Mouse (Mus musculus): ENCODE data around the gene Stx4a. TPM values are rescaled to one million over a fixed set of nuclear protein-coding genes. Genes with fewer than 3 reads are reported as not detected.

Stx4a gene
- polyA plus RNA-seq, 1 experiment from 2014 or later = 44.6 TPM

GRCm38 (mm10) chr7:127850906-127851305, 26.8 kb downstream of the Stx4a start:
- no peaks in the 10 kb centered on the region for H3K27me3 ChIP-seq (ENCODE audit: insufficient read depth, low read length)
- 51% methylated on average over 5 of the region's 5 CpGs for WGBS
- H3K27ac ChIP-seq (ENCODE audit: low read length) = no peak overlapping the region
- no peak overlapping the region for H3K9ac ChIP-seq (replicated peaks; ENCODE audit: low read length)
- H3K9me3 ChIP-seq (ENCODE audit: low read length) = no peaks in the 10 kb centered on the region
- no peak for ATAC-seq (ENCODE audit: low FRiP score, low TSS enrichment)
- H3K4me3 ChIP-seq (ENCODE audit: low read length) = no peak overlapping the region
- H3K36me3 ChIP-seq (ENCODE audit: insufficient read depth, low read length) = peaks cover 21% of the 10 kb centered on the region
- H3K4me2 ChIP-seq (replicated peaks; ENCODE audit: low read depth, low read length) = no peak overlapping the region
- H3K4me1 ChIP-seq (ENCODE audit: insufficient read depth, low read length) = no peaks in the 10 kb centered on the region

GRCm38 (mm10) chr7:127858258-127858657, 34.2 kb downstream of the Stx4a start:
- Histone ChIP-seq H3K27me3 (ENCODE audit: insufficient read depth, low read length) (no peaks in the 10 kb centered on the region), H3K36me3 (ENCODE audit: insufficient read depth, low read length) (no peaks in the 10 kb centered on the region), H3K4me2 (replicated peaks; ENCODE audit: low read depth, low read length) (no peak overlapping the region), H3K27ac (ENCODE audit: low read length) (no peak overlapping the region), H3K4me1 (ENCODE audit: insufficient read depth, low read length) (no peaks in the 10 kb centered on the region), H3K9me3 (ENCODE audit: low read length) (no peaks in the 10 kb centered on the region), H3K9ac (replicated peaks; ENCODE audit: low read length) (no peak overlapping the region), H3K4me3 (ENCODE audit: low read length) (no peak overlapping the region)
- no peak for ATAC-seq (ENCODE audit: low FRiP score, low TSS enrichment)
- WGBS = 98% methylated on average over 6 of the region's 6 CpGs

GRCm38 (mm10) chr7:127866434-127866833, 42.3 kb downstream of the Stx4a start:
- peaks cover 32% of the 10 kb centered on the region for H3K36me3 ChIP-seq (ENCODE audit: insufficient read depth, low read length)
- no peaks in the 10 kb centered on the region for H3K9me3 ChIP-seq (ENCODE audit: low read length)
- no peak overlapping the region for H3K27ac ChIP-seq (ENCODE audit: low read length)
- H3K9ac ChIP-seq (replicated peaks; ENCODE audit: low read length) = no peak overlapping the region
- H3K4me3 ChIP-seq (ENCODE audit: low read length) = no peak overlapping the region
- H3K27me3 ChIP-seq (ENCODE audit: insufficient read depth, low read length) = no peaks in the 10 kb centered on the region
- no peak for ATAC-seq (ENCODE audit: low FRiP score, low TSS enrichment)
- H3K4me1 ChIP-seq (ENCODE audit: insufficient read depth, low read length) = no peaks in the 10 kb centered on the region
- no peak overlapping the region for H3K4me2 ChIP-seq (replicated peaks; ENCODE audit: low read depth, low read length)
- 91% methylated on average over 12 of the region's 12 CpGs for WGBS

- no peaks in the 10 kb centered on the region for H3K9me3 ChIP-seq (ENCODE audit: low read length)
- 96% methylated on average over 18 of the region's 18 CpGs for WGBS
- no peaks in the 10 kb centered on the region for H3K4me1 ChIP-seq (ENCODE audit: insufficient read depth, low read length)
- peaks cover 32% of the 10 kb centered on the region for H3K36me3 ChIP-seq (ENCODE audit: insufficient read depth, low read length)
- no peak overlapping the region for H3K4me2 ChIP-seq (replicated peaks; ENCODE audit: low read depth, low read length)
- no peak overlapping the region for H3K9ac ChIP-seq (replicated peaks; ENCODE audit: low read length)
- H3K27ac ChIP-seq (ENCODE audit: low read length) = no peak overlapping the region
- no peak for ATAC-seq (ENCODE audit: low FRiP score, low TSS enrichment)
- H3K4me3 ChIP-seq (ENCODE audit: low read length) = no peak overlapping the region
- H3K27me3 ChIP-seq (ENCODE audit: insufficient read depth, low read length) = no peaks in the 10 kb centered on the region
These were observed 43.5 kb downstream of the Stx4a start for GRCm38 (mm10) chr7:127867641-127868040.

GRCm38 (mm10) chr7:127869149-127869810, 45.2 kb downstream of the Stx4a start:
- Histone ChIP-seq H3K9me3 (ENCODE audit: low read length) (no peaks in the 10 kb centered on the region), H3K4me3 (ENCODE audit: low read length) (no peak overlapping the region), H3K27me3 (ENCODE audit: insufficient read depth, low read length) (no peaks in the 10 kb centered on the region), H3K36me3 (ENCODE audit: insufficient read depth, low read length) (peaks cover 30% of the 10 kb centered on the region), H3K4me1 (ENCODE audit: insufficient read depth, low read length) (peaks cover 12% of the 10 kb centered on the region), H3K4me2 (replicated peaks; ENCODE audit: low read depth, low read length) (no peak overlapping the region), H3K27ac (ENCODE audit: low read length) (no peak overlapping the region), H3K9ac (replicated peaks; ENCODE audit: low read length) (0 out of 2 replicates have a peak overlapping the region, but pooled peaks have one; percentile 29)
- 68% methylated on average over 3 of the region's 3 CpGs for WGBS
- ATAC-seq (ENCODE audit: low FRiP score, low TSS enrichment) = peak; percentile 52

- no peaks in the 10 kb centered on the region for H3K9me3 ChIP-seq (ENCODE audit: low read length)
- no peak overlapping the region for H3K9ac ChIP-seq (replicated peaks; ENCODE audit: low read length)
- H3K27me3 ChIP-seq (ENCODE audit: insufficient read depth, low read length) = no peaks in the 10 kb centered on the region
- H3K4me3 ChIP-seq (ENCODE audit: low read length) = no peak overlapping the region
- no peak overlapping the region for H3K27ac ChIP-seq (ENCODE audit: low read length)
- ATAC-seq (ENCODE audit: low FRiP score, low TSS enrichment) = no peak
- peaks cover 26% of the 10 kb centered on the region for H3K36me3 ChIP-seq (ENCODE audit: insufficient read depth, low read length)
- H3K4me1 ChIP-seq (ENCODE audit: insufficient read depth, low read length) = peaks cover 16% of the 10 kb centered on the region
- H3K4me2 ChIP-seq (replicated peaks; ENCODE audit: low read depth, low read length) = no peak overlapping the region
- 83% methylated on average over 5 of the region's 5 CpGs for WGBS
These were observed 46.2 kb downstream of the Stx4a start for GRCm38 (mm10) chr7:127870136-127870821.

- peak; percentile 31 for ATAC-seq (ENCODE audit: low FRiP score, low TSS enrichment)
- H3K4me2 ChIP-seq (replicated peaks; ENCODE audit: low read depth, low read length) = peak overlapping the region; percentile 85
- H3K36me3 ChIP-seq (ENCODE audit: insufficient read depth, low read length) = peaks cover 28% of the 10 kb centered on the region
- H3K4me3 ChIP-seq (ENCODE audit: low read length) = peak overlapping the region; percentile 93
- H3K9me3 ChIP-seq (ENCODE audit: low read length) = no peaks in the 10 kb centered on the region
- H3K27me3 ChIP-seq (ENCODE audit: insufficient read depth, low read length) = no peaks in the 10 kb centered on the region
- H3K9ac ChIP-seq (replicated peaks; ENCODE audit: low read length) = peak overlapping the region; percentile 91
- H3K27ac ChIP-seq (ENCODE audit: low read length) = peak overlapping the region; percentile 99
- WGBS = 4% methylated on average over 20 of the region's 20 CpGs
- peaks cover 26% of the 10 kb centered on the region for H3K4me1 ChIP-seq (ENCODE audit: insufficient read depth, low read length)
These were observed 50.9 kb downstream of the Stx4a start for GRCm38 (mm10) chr7:127874812-127875626.

GRCm38 (mm10) chr7:127875627-127876001, 51.5 kb downstream of the Stx4a start:
- WGBS = under 1% methylated on average over 41 of the region's 43 CpGs
- peak; percentile 96 for ATAC-seq (ENCODE audit: low FRiP score, low TSS enrichment)
- peaks cover 32% of the 10 kb centered on the region for H3K36me3 ChIP-seq (ENCODE audit: insufficient read depth, low read length)
- H3K27me3 ChIP-seq (ENCODE audit: insufficient read depth, low read length) = no peaks in the 10 kb centered on the region
- peak overlapping the region; percentile 85 for H3K4me2 ChIP-seq (replicated peaks; ENCODE audit: low read depth, low read length)
- peaks cover 26% of the 10 kb centered on the region for H3K4me1 ChIP-seq (ENCODE audit: insufficient read depth, low read length)
- peak overlapping the region; percentile 99 for H3K27ac ChIP-seq (ENCODE audit: low read length)
- H3K9me3 ChIP-seq (ENCODE audit: low read length) = no peaks in the 10 kb centered on the region
- H3K4me3 ChIP-seq (ENCODE audit: low read length) = peak overlapping the region; percentile 93
- peak overlapping the region; percentile 91 for H3K9ac ChIP-seq (replicated peaks; ENCODE audit: low read length)

GRCm38 (mm10) chr7:127876041-127876466, 52.0 kb downstream of the Stx4a start, which contains the start of gene Zfp646:
Gene Zfp646 (plus strand): TSS chr7:127876221.
- peak; percentile 92 for ATAC-seq (ENCODE audit: low FRiP score, low TSS enrichment)

More at GRCm38 (mm10) chr7:127876041-127876466, 52.0 kb downstream of the Stx4a start, which contains the start of gene Zfp646:
- H3K36me3 ChIP-seq (ENCODE audit: insufficient read depth, low read length) = peaks cover 33% of the 10 kb centered on the region
- H3K4me2 ChIP-seq (replicated peaks; ENCODE audit: low read depth, low read length) = peak within 1 kb of the TSS; percentile 85
- peaks cover 26% of the 10 kb centered on the region for H3K4me1 ChIP-seq (ENCODE audit: insufficient read depth, low read length)
- H3K4me3 ChIP-seq (ENCODE audit: low read length) = peak within 1 kb of the TSS; percentile 93
- H3K27me3 ChIP-seq (ENCODE audit: insufficient read depth, low read length) = no peaks in the 10 kb centered on the region
- H3K9me3 ChIP-seq (ENCODE audit: low read length) = no peaks in the 10 kb centered on the region
- peak within 1 kb of the TSS; percentile 91 for H3K9ac ChIP-seq (replicated peaks; ENCODE audit: low read length)
- peak within 1 kb of the TSS; percentile 99 for H3K27ac ChIP-seq (ENCODE audit: low read length)
- under 1% methylated on average over 40 of the region's 41 CpGs for WGBS

Measured in kidney, embryonic 16.5 days (tissue).